Mouse (Mus musculus): ENCODE measurements around the gene Aadacl4. TPM values are rescaled to one million over a fixed set of nuclear protein-coding genes. Genes with fewer than 3 reads are reported as not detected.
"Not testable (repeated sequence)": the region's sequence is repeated elsewhere in the genome, so short reads cannot be mapped to it uniquely, and the experiment has no call there.

Gene Aadacl4
- not detected in 2 replicates for polyA plus RNA-seq (2016; fragmentation: Nextera tagmentation; extraction: Ambion mirVana)

GRCm38 (mm10) chr4:144613407-144613806, at the start of gene Aadacl4:
Aadacl4 (plus strand) TSS chr4:144613707.
- no peak for ATAC-seq (ENCODE audit: insufficient number of reproducible peaks, low FRiP score)
- no peak within 1 kb of the TSS for H3K27ac ChIP-seq (ENCODE audit: poor library complexity, severe bottlenecking)
- no peak within 1 kb of the TSS for H3K4me3 ChIP-seq
- H3K4me2 ChIP-seq, result no peak within 1 kb of the TSS
- no peak within 1 kb of the TSS for H3K9ac ChIP-seq
- no peaks in the 10 kb centered on the region for H3K36me3 ChIP-seq
- H3K9me3 ChIP-seq (replicated peaks), result peaks cover 14% of the 10 kb centered on the region
- no peaks in the 10 kb centered on the region for H3K4me1 ChIP-seq (replicated peaks)
- WGBS, result 54% methylated on average over 1 of the region's 1 CpGs
- no peaks in the 10 kb centered on the region for H3K27me3 ChIP-seq (replicated peaks)

DNA sequence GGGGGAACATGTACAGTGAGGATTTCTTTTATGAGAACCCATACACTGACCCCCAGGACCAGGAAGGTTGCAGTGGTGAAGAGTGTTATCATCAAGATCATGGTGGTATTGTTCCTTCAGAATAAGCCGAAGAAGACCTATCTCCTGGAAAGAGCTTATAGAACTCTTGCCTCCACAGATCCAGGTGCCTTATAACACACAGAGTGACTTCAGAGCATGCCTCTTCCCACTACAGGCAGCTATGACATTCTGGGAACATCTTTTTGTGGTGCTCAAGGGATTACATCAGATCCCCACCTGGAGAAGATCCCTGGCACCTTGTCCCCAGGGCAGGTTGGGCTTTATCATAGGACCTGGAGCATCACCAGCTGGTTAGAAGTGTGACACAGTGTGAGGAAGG, 48.5 kb upstream of the Aadacl4 start, which contains the start of gene Gm13124:
TSS of gene Gm13124 (minus strand) at position 101 of the 400 bp plus-strand sequence.
- no peaks in the 10 kb centered on the region for H3K27me3 ChIP-seq (replicated peaks)
- no peaks in the 10 kb centered on the region for H3K4me1 ChIP-seq (replicated peaks)
- peaks cover 12% of the 10 kb centered on the region for H3K9me3 ChIP-seq (replicated peaks)
- WGBS, result 68% methylated on average over 1 of the region's 1 CpGs
- no peak within 1 kb of the TSS for H3K4me3 ChIP-seq
- H3K27ac ChIP-seq (ENCODE audit: poor library complexity, severe bottlenecking), result no peak within 1 kb of the TSS
- no peaks in the 10 kb centered on the region for H3K36me3 ChIP-seq
- no peak within 1 kb of the TSS for H3K4me2 ChIP-seq
- no peak within 1 kb of the TSS for H3K9ac ChIP-seq
- no peak for ATAC-seq (ENCODE audit: insufficient number of reproducible peaks, low FRiP score)

DNA sequence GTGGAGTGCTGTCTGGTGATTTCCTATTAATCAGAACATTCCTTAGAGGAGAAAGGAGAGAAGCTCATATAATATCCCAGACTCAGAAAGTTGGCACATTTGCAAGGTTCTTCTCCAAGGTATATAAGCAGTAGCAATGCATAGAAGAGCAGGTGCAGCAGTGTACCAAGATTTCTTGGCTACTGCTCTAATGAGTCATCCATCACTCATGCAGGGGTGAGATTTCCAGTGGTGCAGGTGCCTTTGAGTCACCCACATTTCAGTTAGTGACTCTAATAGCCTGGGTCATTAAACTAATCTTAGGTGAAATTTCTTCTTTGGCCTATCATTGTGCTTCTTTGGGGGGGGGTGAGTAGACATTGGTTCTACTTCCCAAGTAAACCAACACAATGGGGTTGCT, 45.8 kb upstream of the Aadacl4 start:
- Histone ChIP-seq H3K9me3 (replicated peaks) (peaks cover 8% of the 10 kb centered on the region; the same call in 1 of the 2 replicates), H3K4me3 (no peak overlapping the region), H3K4me1 (replicated peaks) (no peaks in the 10 kb centered on the region), H3K36me3 (no peaks in the 10 kb centered on the region), H3K27ac (ENCODE audit: poor library complexity, severe bottlenecking) (no peak overlapping the region), H3K4me2 (no peak overlapping the region), H3K27me3 (replicated peaks) (no peaks in the 10 kb centered on the region), H3K9ac (no peak overlapping the region)
- ATAC-seq (ENCODE audit: insufficient number of reproducible peaks, low FRiP score), result no peak

- H3K9ac ChIP-seq; H3K4me2 ChIP-seq; H3K4me3 ChIP-seq; H3K27me3 ChIP-seq (replicated peaks); H3K27ac ChIP-seq (ENCODE audit: poor library complexity, severe bottlenecking); H3K36me3 ChIP-seq; H3K4me1 ChIP-seq (replicated peaks): not testable (repeated sequence)
- ATAC-seq (ENCODE audit: insufficient number of reproducible peaks, low FRiP score), result peak; percentile 34; the same call in 1 of the 2 replicates
- WGBS, result 85% methylated on average over 14 of the region's 16 CpGs
- H3K9me3 ChIP-seq (replicated peaks), result peaks cover 28% of the 10 kb centered on the region
These were observed 27.3 kb upstream of the Aadacl4 start for GRCm38 (mm10) chr4:144586207-144586606.

- no peak overlapping the region for H3K4me3 ChIP-seq
- H3K4me1 ChIP-seq (replicated peaks), result no peaks in the 10 kb centered on the region
- no peak overlapping the region for H3K4me2 ChIP-seq
- H3K36me3 ChIP-seq, result no peaks in the 10 kb centered on the region
- peaks cover 15% of the 10 kb centered on the region; the same call in 1 of the 2 replicates for H3K9me3 ChIP-seq (replicated peaks)
- no peak overlapping the region for H3K27ac ChIP-seq (ENCODE audit: poor library complexity, severe bottlenecking)
- ATAC-seq (ENCODE audit: insufficient number of reproducible peaks, low FRiP score), result no peak
- no peak overlapping the region for H3K9ac ChIP-seq
- H3K27me3 ChIP-seq (replicated peaks), result no peaks in the 10 kb centered on the region
These were observed 20.7 kb upstream of the Aadacl4 start for GRCm38 (mm10) chr4:144592790-144593189.

DNA sequence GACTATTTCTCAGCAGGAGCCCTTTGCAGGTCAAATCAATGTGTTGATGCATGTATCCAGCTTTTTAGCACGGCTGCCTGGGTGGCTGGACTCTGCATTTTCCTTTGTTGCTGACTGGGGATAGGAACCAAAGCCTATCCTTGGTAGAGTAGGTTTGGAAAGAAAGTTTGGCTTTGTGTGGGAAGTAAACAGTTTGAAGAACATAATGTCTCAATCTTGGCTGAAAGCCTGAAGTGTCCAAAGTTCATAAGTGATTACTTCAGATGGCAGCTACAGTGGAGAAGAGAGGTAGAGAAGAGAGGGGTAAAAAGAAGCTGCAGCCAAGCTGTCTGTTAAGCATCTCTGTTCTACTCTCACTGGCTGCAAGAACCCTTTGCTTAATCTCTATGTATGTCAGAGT, 1.1 kb downstream of the Aadacl4 start:
- no peak overlapping the region for H3K4me3 ChIP-seq
- 55% methylated on average over 1 of the region's 1 CpGs for WGBS
- no peaks in the 10 kb centered on the region for H3K27me3 ChIP-seq (replicated peaks)
- no peak for ATAC-seq (ENCODE audit: insufficient number of reproducible peaks, low FRiP score)
- no peak overlapping the region for H3K9ac ChIP-seq
- no peaks in the 10 kb centered on the region for H3K4me1 ChIP-seq (replicated peaks)
- peaks cover 14% of the 10 kb centered on the region for H3K9me3 ChIP-seq (replicated peaks)
- H3K36me3 ChIP-seq, result no peaks in the 10 kb centered on the region
- H3K27ac ChIP-seq (ENCODE audit: poor library complexity, severe bottlenecking), result no peak overlapping the region
- no peak overlapping the region for H3K4me2 ChIP-seq

DNA sequence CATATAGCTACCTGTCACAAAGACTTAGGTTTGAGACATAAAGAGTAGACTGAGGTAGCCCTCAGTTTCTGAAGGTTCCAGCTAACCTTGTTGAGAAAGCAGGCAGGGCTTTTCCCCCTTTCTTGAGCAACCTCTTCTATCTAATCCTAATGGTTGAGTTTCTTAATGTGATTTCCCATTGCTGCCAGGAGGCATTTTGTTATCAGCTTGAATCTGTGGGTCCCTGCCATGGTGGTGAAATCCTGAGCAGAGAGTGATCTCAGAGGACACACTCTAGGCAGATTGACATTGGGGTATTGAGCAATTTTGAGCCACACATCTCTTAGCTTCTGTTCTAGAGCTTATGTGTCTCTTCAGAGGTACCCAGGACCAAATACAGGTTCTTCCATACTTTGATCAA, 24.8 kb downstream of the Aadacl4 start:
- ATAC-seq (ENCODE audit: insufficient number of reproducible peaks, low FRiP score), result no peak
- no peak overlapping the region for H3K27ac ChIP-seq (ENCODE audit: poor library complexity, severe bottlenecking)
- H3K9me3 ChIP-seq (replicated peaks), result peaks cover 16% of the 10 kb centered on the region; the same call in 1 of the 2 replicates
- H3K9ac ChIP-seq, result no peak overlapping the region
- H3K36me3 ChIP-seq, result no peaks in the 10 kb centered on the region
- no peaks in the 10 kb centered on the region for H3K4me1 ChIP-seq (replicated peaks)
- H3K4me2 ChIP-seq, result no peak overlapping the region
- H3K4me3 ChIP-seq, result no peak overlapping the region
- H3K27me3 ChIP-seq (replicated peaks), result no peaks in the 10 kb centered on the region

Other genes with a start within 250 kb of the Aadacl4 start
- not detected in 2 replicates for gene Pramef20, start 235.8 kb upstream of the Aadacl4 start, polyA plus RNA-seq (2016; fragmentation: Nextera tagmentation; extraction: Ambion mirVana)
- 0.06 and 0.12 TPM in 2 replicates for gene Pramef12, start 205.2 kb upstream of the Aadacl4 start, polyA plus RNA-seq (2016; fragmentation: Nextera tagmentation; extraction: Ambion mirVana)
- gene 1700012P22Rik, start 174.9 kb upstream of the Aadacl4 start, polyA plus RNA-seq (2016; fragmentation: Nextera tagmentation; extraction: Ambion mirVana), result not detected in 2 replicates
- gene Gm9944, start 160.4 kb upstream of the Aadacl4 start, polyA plus RNA-seq (2016; fragmentation: Nextera tagmentation; extraction: Ambion mirVana), result not detected in 2 replicates
- gene Aadacl3, start 150.0 kb upstream of the Aadacl4 start, polyA plus RNA-seq (2016; fragmentation: Nextera tagmentation; extraction: Ambion mirVana), result not detected in 2 replicates
- gene 9430007A20Rik, start 93.9 kb upstream of the Aadacl4 start, polyA plus RNA-seq (2016; fragmentation: Nextera tagmentation; extraction: Ambion mirVana), result not detected in 2 replicates
- gene Gm13124, start 48.6 kb upstream of the Aadacl4 start, polyA plus RNA-seq (2016; fragmentation: Nextera tagmentation; extraction: Ambion mirVana), result not detected in 2 replicates
- not detected in 2 replicates for gene Gm436, start 72.7 kb downstream of the Aadacl4 start, polyA plus RNA-seq (2016; fragmentation: Nextera tagmentation; extraction: Ambion mirVana)
- gene Gm13178, start 107.7 kb downstream of the Aadacl4 start, polyA plus RNA-seq (2016; fragmentation: Nextera tagmentation; extraction: Ambion mirVana), result not detected in 2 replicates
- gene Gm438, start 172.9 kb downstream of the Aadacl4 start, polyA plus RNA-seq (2016; fragmentation: Nextera tagmentation; extraction: Ambion mirVana), result not detected in 2 replicates